Mouse (Mus musculus) gastrocnemius, postnatal 36 days (tissue): ENCODE data around the gene Alkbh3. TPM values are rescaled to one million over a fixed set of nuclear protein-coding genes. Genes with fewer than 3 reads are reported as not detected.

Experiments
- DNase-seq, 2 experiments: peaks; one replicate each; pipeline ENCODE4 v3.0.0; 2022
- intact Hi-C: fragments of 180-260 bp; cut with DNase I; formaldehyde crosslinking; loops from one replicate; pipeline ENCODE4 v1.15.1; 2025
- total RNA-seq, 2 experiments: library from RNA; stranded (reverse); gene quantifications; 2 replicates each; pipeline ENCODE4 v1.2.3; 2021

Alkbh3 gene
- total RNA-seq, 2 experiments from 2014 or later = 52.0 to 58.1 TPM

DNA sequence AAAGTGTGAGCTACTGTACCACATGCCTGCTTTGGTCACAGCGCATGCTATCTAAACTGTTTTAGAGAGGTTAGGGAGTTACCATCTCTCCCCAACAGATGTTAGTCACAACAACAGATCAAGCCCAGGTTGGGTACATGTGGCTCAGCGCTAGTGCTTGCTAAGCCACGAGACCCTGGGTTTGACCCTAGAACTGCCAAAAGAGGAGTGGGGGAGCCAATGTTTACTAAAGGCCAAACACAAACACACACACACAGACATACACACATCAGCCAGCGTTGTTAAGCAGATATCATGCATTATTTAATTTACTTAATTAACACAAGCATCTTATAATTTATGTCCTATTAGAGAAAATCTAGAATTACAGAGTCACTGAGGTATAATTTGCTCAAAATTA is 8.7 kb downstream of the Alkbh3 start:
- intact Hi-C loops = loop anchor here (1.0 kb wide), 1 partner anchor 130 kb away; no protein-coding TSS in a partner anchor
- DNase-seq = no peak

DNA sequence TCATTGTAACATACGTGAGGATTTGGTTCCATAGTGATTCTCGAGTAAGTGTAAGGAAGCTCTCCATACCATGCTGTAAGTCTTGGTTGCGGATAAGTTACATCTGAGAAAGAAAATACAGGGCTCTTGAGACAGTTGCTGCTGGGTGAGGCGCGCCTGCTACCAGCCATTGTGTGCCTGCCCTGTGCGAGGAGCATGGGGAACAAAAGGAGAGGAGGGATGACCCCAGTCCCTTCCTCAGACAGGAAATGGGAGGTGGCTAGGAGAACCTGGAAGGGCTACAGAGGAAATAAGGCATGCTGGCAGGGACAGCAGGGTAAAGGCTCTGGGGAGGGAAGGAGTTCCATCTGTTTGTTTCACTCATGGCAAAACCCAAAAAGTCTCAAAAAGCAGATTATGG is 9.2 kb downstream of the Alkbh3 start:
- intact Hi-C loops = loop anchor here (1.0 kb wide), 1 partner anchor 129 kb away; no protein-coding TSS in a partner anchor
- no peak for DNase-seq

DNA sequence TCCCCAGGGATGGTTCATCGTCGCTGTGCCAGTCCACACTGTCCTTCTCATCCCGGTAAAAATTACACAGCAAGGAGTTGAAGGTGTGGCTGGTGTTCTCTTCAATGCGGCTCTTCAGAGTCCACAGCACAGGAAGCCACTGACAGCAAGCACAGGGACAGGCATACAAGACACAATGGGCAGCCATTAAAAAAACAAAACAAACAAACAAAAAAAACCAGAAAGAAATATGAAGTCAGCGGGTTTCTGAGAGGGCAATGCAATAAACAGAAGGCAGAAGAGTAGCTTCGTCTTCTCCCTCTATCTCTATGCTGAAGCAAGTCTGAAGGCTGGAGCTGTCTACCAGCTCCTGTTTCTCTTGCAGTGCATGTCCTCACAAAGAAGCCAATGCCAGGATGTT is 14.4 kb downstream of the Alkbh3 start, which contains the start of gene Gm27027:
TSS of gene Gm27027 (minus strand) at position 101 of the 400 bp plus-strand sequence.
- intact Hi-C loops = no loop called here

DNA sequence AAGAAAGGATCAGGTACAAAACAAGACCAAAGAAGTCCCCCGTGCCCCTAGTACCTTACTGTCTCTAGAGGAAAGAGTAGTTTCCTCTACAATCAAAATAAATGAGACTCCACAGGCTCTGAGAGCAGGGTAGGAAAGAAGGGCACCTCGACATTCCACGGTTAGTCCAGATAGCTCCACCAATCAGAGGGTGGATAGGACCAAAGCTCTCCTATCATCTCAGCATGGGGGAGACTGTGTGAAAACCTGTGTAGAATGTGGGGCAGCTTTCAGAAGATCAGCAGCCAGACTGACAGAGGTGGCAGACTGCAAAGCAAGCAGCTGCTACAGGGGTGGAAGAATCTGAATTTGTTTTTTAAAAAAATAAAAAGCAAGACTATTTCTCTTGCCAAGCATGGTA is 17.8 kb downstream of the Alkbh3 start:
- intact Hi-C loops = no loop called here
- DNase-seq = no peak

More for the DNA sequence above, 14.4 kb downstream of the Alkbh3 start, which contains the start of gene Gm27027:
- DNase-seq = no peak

DNA sequence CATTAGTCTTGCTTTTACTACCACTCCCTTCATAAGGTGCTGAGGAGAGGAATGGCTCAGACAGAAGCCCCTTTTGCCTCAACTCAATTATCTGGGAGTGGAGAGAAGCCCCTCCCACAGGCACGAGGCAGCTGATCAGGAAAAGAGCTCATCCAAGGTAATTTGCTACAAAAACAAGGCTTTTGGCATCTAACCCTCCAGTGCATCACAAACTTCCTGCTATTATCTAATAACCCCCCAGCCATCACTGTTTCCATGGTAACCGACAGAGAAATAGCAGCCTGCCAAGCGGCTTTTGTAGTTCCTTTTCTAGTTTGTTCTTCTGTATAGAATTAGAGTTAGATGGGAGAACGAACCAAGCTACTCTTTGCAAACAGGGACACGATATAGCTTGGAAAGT is 18.3 kb downstream of the Alkbh3 start:
- intact Hi-C loops = no loop called here

DNA sequence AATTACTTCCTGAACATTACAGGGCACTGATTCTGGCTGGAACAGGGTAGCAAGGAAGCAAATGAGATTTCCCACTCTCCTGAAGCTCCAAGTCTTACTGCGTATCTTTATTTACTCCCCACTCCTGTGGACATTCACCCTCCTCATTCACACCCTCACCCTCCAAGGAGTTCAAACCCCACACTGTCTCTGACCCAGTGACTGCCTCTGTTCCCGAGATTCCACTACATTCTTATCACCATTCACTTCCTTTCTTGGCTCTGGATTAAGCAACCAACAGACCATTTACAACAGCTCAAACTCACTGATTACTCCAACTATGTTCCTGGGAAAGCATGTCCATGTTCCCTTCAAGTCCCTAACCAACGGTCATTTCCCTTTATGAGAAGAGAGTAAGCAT is 19.3 kb downstream of the Alkbh3 start:
- intact Hi-C loops = no loop called here
- DNase-seq = no peak

More for the DNA sequence above, 18.3 kb downstream of the Alkbh3 start:
- DNase-seq = no peak

DNA sequence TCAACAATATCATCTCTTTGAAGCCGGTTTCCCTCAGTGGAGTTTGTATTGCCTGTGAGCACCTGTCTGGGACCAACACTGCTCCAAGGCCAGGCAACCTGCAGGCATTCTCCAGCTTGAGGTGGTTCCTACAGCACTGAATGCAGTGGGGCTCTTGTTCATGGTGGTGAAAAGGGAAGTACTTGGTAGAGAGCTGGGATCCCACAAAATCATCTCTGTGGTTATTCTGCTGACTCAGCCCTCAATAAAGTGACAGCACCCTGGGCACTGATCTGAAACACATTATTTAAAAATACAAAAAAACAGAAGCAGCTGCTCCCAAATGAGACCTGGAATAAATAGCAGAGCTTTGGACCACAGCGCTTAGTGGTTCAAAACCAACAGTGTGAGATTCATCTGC is 22.2 kb downstream of the Alkbh3 start:
- intact Hi-C loops = no loop called here
- DNase-seq = no peak

DNA sequence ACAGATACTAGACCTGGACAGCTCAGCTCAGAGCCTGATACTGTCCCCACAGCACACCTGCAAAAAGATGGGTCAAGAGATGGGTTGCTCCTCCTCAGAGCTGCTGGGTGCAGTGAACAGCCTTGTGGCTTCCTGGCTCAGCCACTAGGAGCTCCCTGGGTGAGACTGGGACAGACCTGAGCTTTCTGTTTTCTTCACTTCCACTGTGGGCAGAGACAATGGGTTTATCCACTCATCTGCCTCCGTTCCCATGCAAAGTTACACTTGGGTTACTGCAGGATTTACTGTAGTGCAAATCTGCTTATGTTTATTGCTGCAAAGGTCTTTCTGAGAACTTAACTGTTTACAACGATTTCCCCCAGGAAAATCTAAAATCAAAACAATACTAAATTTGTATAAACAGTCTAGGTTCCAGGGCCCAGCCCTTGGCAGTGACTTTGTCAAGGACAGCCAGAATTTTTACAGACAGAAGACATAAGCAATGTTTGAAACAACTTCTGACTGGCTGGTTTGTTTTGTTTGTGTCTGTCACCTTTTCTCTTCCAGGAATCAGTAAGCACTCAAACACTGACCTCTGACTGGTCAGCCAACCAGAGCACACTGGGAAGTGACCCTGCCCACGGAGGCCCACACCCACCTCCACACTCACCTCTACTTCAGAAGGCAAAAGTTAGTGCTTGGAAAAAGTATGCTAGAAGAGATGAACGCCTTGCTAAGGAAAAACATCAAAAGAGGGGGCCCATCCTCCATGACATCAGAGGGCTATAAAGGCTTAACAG is 28.0 kb downstream of the Alkbh3 start:
- DNase-seq = no peak

DNA sequence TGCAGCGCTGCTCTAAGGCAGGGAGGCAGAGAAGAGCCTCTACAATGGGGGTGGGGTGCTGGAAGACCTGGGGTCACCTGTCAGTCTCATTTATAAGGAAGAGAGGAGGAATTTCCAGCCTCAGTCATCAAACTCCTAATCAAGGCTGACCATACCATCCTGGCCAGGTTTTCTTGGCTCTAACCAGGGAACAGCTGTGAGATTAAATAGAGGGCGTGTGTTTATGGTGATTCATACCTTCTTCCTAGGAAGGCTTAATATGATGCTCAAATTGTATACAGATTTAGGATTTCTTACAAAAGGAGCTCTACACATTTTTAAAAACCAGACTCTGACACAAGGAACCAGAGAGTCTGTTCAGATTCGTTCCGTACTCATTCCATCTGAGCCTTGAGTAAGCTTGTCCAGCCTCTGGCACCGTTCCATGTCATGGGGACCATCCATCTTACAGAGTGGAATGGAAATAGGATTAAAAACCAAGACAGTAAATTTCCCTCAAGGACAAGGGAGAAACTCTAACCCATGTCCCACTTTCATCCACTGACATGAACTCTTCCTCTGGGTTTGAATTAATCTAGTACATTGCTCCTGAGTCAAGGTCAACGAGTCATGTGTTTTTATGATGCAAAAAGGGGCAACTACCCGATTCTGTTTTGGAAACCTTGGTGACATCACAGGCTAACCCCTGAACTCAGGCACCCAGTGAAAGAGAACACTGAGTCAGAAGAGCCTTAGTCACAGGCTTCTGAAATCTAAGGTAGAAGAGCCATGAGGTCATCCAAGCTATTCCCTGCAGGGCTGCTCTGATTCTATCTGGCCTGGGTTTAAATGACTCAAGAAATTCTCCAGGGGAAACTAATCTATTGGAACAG is 31.1 kb downstream of the Alkbh3 start:
- no peak for DNase-seq

More for the DNA sequence above, 28.0 kb downstream of the Alkbh3 start:
- intact Hi-C loops = no loop called here

DNA sequence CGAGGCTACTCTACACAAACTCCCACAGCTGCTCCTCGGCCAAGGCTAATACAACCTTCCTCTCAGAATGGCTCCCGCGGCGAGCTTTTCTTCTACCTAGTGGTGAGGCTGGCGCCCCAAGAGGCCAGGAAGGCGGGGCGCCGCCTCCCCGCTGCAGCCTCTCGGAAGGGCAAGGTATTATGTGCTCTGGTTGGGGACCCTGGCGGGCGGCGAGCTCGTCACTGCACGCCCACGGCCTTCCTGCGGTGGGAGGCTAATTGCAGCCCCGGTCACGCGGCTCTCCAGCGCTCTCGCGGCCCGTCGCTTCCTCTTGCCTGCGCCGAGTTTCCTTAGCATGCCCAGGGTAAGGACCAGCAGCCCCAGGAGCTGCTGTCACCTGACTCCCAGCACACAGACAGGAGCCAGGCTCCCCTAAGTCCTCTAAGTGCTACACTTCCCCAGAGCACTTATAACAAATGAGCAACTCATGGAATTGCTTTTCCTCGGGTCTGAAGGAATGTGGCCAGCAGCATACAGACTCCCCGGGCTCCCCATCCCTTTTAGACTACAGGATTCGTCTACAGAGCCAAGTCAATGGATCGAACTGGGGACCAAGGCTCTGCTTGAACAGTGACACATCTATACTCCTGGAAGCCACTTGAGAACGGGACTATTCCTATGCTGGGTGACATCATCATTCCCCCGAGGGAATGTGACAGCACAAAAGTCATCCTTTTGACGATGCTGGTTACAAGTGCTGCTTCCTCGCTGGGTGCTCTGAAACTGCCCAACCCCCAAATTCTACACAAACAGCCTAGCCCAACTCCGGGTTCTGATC is 34.0 kb downstream of the Alkbh3 start:
- intact Hi-C loops = no loop called here
- peak; percentile 21 to 30 for DNase-seq

More for the DNA sequence above, 31.1 kb downstream of the Alkbh3 start:
- intact Hi-C loops = no loop called here

DNA sequence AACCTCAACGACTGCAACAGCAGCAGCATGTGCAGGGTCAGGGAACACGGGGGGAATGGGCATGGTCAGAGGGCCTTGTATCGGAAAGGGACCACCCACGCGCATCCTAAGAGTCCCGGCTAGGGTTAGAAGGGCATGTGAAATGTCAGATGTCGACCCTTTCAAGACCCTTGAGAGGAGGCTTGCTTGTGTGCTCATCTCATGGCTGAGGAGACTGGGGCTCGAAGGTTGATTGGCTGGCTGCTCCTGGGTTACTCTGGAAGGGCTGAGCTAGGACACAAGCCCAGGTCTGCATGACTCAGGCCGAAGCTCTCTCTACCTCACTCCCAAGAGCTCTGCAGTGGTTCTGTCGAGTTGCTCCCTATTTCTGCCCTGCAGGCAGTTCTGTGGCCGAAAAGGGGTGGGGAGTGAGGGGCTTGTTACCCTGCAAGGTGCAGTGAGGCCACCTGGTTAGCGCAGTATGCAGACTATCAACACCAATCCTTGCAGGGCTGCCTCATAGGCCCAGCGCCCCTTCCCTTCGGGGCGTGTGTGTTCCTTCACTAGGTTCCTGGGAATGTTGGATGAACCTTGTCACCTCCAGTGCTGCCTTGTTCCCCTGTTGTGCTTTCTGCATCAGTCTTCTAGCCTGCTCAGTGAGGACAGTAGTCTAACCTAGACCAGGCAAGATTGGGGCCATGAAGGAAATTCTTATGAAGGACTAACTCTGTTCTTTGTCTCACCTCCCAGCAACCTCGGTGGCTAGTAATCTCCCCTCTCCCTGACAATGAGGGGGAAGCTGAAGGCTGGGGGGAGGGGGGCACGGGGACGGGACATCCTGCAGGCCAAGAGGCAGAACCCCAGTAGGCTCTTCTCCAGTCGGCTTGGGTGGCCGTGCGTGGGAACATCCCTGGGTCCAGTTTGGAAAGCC is 34.8 kb downstream of the Alkbh3 start:
- DNase-seq = no peak
- intact Hi-C loops = no loop called here

DNA sequence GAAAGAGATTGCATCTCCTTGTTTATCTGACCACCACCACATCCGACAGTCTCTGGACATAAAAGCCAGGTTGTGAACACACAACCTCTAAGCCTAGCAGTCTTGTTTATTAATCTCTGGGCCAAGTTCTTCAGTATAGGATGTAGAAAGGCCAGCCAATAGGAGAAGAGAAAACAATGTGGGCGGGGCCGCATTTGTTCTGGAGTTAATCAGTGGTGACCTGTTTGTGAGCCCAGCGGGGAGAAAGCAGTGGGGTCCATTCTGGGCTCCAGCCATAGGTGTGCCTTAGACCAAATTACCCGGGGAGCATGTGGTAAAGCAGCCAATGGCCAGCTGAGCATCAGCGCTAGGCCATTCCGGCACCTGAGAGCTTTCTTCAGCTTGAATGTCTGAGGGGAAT is 35.6 kb downstream of the Alkbh3 start:
- intact Hi-C loops = no loop called here
- DNase-seq = no peak

DNA sequence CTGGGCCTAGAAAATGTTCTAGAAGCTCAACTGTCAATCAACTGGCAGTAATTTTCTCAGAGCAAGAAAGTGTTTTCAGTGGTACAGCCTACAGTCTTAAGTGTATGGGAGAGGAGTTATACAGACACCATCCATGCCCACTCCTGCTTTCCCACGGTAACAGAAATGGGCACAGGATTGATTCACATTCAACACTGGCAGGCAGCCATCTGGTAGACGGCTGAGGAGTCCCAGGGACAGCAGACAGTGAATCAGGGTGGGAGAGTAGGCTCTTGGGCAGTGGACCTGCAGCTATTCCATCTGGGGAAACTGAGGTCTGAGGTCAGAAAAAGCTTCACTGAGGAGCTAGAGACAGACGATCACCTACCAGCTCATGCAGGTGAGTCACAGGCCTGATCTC is 39.0 kb downstream of the Alkbh3 start:
- intact Hi-C loops = no loop called here
- DNase-seq = no peak

DNA sequence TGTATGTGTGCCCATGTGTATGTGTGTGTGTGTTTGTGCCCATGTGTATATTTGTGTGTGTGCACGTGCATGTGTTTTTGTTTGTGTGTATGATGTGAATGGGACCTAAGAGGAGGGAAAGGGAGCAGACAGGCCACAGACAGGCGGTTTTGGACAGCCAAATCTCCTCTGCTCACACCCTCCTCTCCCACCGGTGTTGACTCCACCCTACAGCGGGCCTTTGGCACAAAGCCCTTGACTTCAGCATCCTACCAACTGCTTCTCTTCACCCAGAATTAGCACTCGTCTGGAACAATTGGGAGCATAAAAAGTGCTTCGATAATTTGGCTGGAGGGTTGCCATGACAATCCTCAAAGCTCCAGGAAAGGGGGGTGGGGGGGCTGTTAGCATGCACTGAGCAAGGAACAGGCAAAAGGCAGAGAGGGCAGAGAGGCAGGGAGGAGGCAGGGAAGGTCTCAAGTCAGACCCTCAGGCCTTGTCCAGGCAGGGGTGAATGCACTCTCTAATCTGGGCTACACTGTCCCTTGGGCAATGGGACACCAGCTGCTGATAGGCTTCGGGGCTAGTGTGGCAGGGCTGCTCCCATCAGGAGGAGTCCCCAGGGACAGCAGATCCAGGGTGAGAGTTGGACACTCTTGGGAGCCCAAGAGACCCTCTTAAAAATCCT is 46.0 kb downstream of the Alkbh3 start:
- intact Hi-C loops = no loop called here
- no peak for DNase-seq

DNA sequence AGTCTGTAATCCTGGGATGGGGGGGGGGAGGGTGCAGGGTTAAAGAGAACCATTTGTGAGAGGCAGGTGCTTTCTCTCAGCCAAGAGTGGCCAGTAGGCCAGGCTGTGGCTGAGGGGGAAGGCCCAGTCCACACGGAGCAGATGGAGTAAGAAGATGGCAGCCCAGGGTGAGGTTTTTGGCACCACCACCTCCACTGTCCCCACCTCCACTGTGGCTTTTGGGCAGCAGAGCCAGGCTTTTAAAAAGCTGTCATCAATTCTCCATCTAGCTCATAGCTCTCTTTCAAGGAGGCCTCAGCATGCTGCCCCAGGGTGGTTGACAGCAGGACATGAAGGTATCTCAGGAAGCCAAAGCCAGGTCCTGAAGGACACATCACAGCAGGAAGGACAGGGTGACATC is 46.8 kb downstream of the Alkbh3 start:
- intact Hi-C loops = no loop called here
- DNase-seq = no peak

DNA sequence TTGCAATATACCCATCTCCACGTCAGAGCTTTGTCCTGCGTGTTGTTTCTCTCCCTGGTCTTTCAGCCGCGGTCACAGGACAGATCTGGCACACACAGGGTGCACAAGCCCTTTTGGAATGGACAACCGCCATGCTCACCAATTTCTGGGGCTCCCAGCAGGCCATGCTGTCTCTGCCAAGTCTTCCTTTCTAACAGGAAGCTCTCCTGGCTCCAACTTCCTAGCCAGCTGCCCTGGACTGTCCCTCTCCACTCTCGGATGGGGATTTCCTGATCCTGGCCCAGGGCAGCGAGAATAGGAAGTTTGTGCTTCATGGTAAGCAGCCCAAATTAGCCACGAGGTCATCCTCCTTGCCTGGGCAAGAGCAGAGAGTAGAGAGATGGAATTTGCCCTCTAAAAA is 48.9 kb downstream of the Alkbh3 start:
- DNase-seq = no peak
- intact Hi-C loops = no loop called here

DNA sequence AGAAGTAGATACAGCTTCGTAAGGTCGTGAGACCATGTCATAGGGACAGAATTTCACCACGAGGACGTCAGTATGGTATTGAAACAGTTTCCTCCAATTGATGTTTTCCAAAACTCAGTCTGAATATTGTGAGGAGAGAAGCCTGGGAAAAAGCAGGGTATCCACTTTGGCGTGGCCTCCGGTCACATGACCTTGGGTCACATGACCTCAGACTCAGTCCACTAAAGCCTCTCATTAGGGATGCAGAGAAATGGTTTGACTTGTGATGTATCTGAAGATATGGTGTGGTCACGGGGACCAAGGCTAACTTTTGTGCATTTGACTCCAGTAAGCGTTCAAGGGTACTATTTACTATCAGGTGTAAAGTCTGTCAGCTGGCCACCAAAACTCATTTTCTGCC is 51.3 kb downstream of the Alkbh3 start:
- intact Hi-C loops = loop anchor here (5.0 kb wide), 1 partner anchor 47 kb away; no protein-coding TSS in a partner anchor
- no peak for DNase-seq

DNA sequence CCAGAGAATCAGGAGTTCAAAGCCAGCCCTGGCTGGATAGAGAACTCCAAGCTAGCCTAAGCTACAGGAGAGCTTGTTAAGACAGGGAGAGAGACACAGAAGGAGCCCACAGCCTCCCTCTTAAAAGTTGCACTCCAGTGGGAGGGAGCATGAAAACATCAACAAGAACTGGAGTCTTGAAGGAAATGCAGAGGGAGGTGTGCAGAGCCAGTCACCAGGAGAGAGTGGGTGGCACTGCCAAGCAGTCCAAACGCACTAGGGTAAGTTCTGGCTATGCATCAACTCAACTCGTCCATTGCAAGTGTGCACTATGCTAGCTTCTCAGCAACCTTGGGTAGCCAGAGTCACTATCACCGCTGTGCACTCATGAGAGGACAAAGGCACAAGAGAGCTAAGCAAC is 52.4 kb downstream of the Alkbh3 start:
- DNase-seq = no peak
- intact Hi-C loops = loop anchor here (5.0 kb wide), 1 partner anchor 46 kb away; no protein-coding TSS in a partner anchor

DNA sequence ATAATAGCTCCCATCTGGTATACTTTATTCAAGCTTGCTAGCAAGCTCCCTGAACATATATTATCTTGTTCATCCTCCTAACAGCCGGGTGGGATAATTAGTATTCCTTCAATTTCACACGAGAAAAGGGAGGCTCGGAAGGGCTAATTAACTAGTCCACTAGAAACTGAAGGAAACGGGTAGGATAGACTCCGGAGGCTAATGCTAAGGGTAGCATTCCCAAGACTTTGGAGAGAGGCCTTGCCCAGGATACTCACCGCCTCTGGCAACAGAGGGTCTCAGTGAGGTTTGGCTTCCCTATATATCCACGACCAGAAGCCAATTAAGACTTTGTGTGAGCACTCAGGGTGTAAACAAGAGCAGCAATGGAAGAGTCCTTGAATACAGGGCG is 52.8 kb downstream of the Alkbh3 start:
- DNase-seq = no peak
- intact Hi-C loops = loop anchor here (1.0 to 5.0 kb wide), 2 partner anchors 45 to 87 kb away; no protein-coding TSS in a partner anchor
